Mouse (Mus musculus): ENCODE data around the gene Fntb. TPM values are rescaled to one million over a fixed set of nuclear protein-coding genes. Genes with fewer than 3 reads are reported as not detected.

The Fntb gene
- polyA plus RNA-seq, 1 experiment from 2014 or later, result 42.3 TPM

DNA sequence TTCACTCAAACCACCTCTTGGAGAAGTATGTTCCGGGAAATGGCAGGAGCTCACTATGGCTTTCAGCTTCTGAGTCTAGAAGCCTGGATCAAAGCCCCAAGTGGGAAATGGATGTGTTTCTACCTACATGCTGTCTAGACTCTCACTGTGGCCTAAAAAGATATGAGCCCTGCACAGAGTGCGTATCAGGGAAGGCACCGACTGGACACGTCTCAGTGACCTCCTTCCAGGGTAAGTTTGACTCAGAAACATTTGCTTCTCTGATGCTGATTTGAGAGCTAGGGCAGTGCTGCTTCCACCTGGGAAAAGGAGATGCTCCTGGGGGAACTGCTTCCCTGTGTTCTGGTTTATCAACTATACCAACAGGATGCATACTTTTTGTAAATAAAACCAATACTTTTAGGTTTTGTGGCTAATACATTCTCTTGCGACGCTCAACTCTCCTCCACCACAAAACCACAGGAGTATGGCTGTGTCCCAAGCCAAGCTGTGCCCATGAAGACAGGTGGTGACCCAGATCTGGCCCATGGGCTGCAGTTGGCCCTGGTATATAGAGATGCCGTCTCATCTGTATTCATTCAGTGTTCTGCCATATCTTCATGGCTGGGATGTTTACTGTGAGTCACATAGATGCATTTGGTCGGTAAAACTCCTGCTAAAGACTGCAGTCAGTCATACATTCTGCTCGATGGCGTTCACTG is 159.7 kb downstream of the Fntb start:
- Histone ChIP-seq H3K27ac (ENCODE audit: low read depth, low read length) (no peak overlapping the region), H3K36me3 (ENCODE audit: control insufficient read depth, insufficient read depth, low read length) (peaks cover 5% of the 10 kb centered on the region; the same call in 1 of the 2 replicates), H3K27me3 (ENCODE audit: control insufficient read depth, insufficient read depth, low read length) (no peaks in the 10 kb centered on the region), H3K4me3 (ENCODE audit: low read length) (no peak overlapping the region), H3K4me1 (ENCODE audit: control insufficient read depth, insufficient read depth, low read length) (no peaks in the 10 kb centered on the region), H3K4me2 (replicated peaks; ENCODE audit: low read depth, low read length) (no peak overlapping the region), H3K9ac (ENCODE audit: low read depth, low read length) (no peak overlapping the region), H3K9me3 (ENCODE audit: control insufficient read depth, low read length) (no peaks in the 10 kb centered on the region)
- ATAC-seq (ENCODE audit: low FRiP score, low TSS enrichment), result no peak
- 92% methylated on average over 10 of the region's 10 CpGs for WGBS

DNA sequence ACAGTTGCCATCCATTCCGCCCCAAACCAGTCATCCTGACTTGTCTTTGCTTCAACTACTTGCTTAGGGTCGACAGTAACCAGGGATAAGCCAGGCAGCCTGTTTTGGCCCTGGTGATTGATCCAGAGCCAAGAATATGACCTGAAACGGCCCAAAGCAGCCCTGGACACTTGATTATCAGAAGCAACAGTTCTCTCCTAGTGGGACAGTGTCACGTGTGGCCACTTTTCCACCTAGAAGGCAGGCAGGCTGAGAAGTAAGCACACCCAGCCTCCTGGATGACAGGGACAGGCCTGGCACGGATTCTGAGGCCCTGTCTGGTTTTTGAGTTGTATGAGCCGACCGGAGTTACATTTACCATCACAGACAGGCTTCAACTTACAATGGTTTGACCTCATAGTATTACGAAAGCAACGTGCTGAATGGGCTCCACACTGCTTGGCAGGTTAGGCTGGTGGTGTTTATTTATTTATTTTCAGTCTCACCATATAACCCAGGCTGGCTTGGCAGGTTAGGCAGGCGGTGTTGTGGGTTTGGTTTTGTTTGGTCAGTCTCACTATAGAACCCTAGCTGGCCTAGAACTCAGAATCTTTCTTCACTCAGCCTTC is 161.1 kb downstream of the Fntb start:
- WGBS, result 77% methylated on average over 10 of the region's 10 CpGs
- Histone ChIP-seq H3K9me3 (ENCODE audit: control insufficient read depth, low read length) (no peaks in the 10 kb centered on the region), H3K4me2 (replicated peaks; ENCODE audit: low read depth, low read length) (no peak overlapping the region), H3K4me3 (ENCODE audit: low read length) (no peak overlapping the region), H3K9ac (ENCODE audit: low read depth, low read length) (no peak overlapping the region), H3K36me3 (ENCODE audit: control insufficient read depth, insufficient read depth, low read length) (no peaks in the 10 kb centered on the region), H3K4me1 (ENCODE audit: control insufficient read depth, insufficient read depth, low read length) (no peaks in the 10 kb centered on the region), H3K27me3 (ENCODE audit: control insufficient read depth, insufficient read depth, low read length) (no peaks in the 10 kb centered on the region), H3K27ac (ENCODE audit: low read depth, low read length) (no peak overlapping the region)
- no peak for ATAC-seq (ENCODE audit: low FRiP score, low TSS enrichment)

DNA sequence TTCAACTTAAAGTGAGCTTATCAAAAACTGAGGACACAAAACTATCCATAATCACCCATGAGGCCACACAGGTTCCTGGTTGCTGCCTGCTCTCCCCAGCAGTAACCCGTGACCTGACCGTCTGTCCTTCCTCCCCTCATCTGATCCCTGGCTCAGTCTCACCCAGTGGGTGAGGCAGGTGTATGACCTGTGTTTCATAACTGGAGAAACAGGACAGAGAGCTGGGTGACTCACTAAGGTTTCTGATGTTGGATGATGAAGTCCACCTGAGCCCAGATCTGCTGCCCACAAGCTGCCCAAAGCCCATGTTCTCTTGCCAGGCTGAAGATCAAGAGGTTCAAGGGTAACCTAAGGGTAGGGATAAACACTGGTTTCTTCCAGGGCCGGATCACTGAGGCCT is 161.6 kb downstream of the Fntb start:
- Histone ChIP-seq H3K9me3 (ENCODE audit: control insufficient read depth, low read length) (no peaks in the 10 kb centered on the region), H3K4me3 (ENCODE audit: low read length) (no peak overlapping the region), H3K36me3 (ENCODE audit: control insufficient read depth, insufficient read depth, low read length) (no peaks in the 10 kb centered on the region), H3K27me3 (ENCODE audit: control insufficient read depth, insufficient read depth, low read length) (no peaks in the 10 kb centered on the region), H3K4me2 (replicated peaks; ENCODE audit: low read depth, low read length) (no peak overlapping the region), H3K9ac (ENCODE audit: low read depth, low read length) (no peak overlapping the region), H3K4me1 (ENCODE audit: control insufficient read depth, insufficient read depth, low read length) (no peaks in the 10 kb centered on the region), H3K27ac (ENCODE audit: low read depth, low read length) (no peak overlapping the region)
- no peak for ATAC-seq (ENCODE audit: low FRiP score, low TSS enrichment)
- WGBS, result 73% methylated on average over 3 of the region's 3 CpGs

DNA sequence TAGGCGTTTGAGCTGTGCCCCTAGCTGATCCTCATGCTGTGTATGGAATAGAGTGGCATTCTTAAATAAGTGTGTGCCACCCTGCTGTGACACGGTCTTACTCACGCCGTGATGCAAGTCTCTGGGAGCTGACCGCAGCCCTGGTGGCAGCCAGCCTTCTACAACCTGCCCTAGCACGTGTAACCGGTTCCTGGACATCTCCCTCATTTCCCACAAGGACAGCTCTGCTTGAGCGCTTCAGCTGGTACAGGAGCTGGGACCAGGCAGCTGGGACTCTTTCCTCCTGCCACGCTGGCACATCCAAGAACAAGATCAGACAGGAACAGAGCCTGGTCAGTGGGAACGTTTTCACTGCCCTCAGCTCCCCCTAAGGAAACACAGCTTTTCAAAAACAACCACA is 162.2 kb downstream of the Fntb start:
- H3K4me1 ChIP-seq (ENCODE audit: control insufficient read depth, insufficient read depth, low read length), result no peaks in the 10 kb centered on the region
- H3K9me3 ChIP-seq (ENCODE audit: control insufficient read depth, low read length), result no peaks in the 10 kb centered on the region
- no peaks in the 10 kb centered on the region for H3K36me3 ChIP-seq (ENCODE audit: control insufficient read depth, insufficient read depth, low read length)
- no peak overlapping the region for H3K27ac ChIP-seq (ENCODE audit: low read depth, low read length)
- H3K9ac ChIP-seq (ENCODE audit: low read depth, low read length), result no peak overlapping the region
- H3K4me2 ChIP-seq (replicated peaks; ENCODE audit: low read depth, low read length), result no peak overlapping the region
- no peaks in the 10 kb centered on the region for H3K27me3 ChIP-seq (ENCODE audit: control insufficient read depth, insufficient read depth, low read length)
- 58% methylated on average over 10 of the region's 10 CpGs for WGBS
- no peak overlapping the region for H3K4me3 ChIP-seq (ENCODE audit: low read length)
- ATAC-seq (ENCODE audit: low FRiP score, low TSS enrichment), result 0 out of 2 replicates have a peak, but pooled peaks have one; percentile 16

DNA sequence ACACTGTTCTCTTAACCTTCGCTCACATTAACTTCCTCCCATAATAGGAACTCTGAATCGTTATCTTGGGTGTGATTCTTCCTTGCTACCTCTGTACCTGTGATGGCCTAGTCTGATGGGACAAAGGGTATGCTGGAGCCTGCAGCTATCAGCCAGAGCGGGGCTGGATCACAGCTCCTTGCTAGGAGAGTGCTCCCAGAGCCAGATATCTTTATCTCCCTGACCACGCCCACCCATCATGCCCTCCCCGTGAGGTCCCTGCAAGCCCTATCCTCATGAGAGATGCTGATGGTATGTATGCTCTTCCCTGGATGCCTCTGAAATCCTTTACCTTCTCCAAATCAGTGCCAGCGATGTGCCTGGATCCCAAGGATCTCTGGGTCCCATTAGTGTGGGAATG is 164.8 kb downstream of the Fntb start:
- Histone ChIP-seq H3K4me2 (replicated peaks; ENCODE audit: low read depth, low read length) (no peak overlapping the region), H3K36me3 (ENCODE audit: control insufficient read depth, insufficient read depth, low read length) (no peaks in the 10 kb centered on the region; the same call in 1 of the 2 replicates), H3K4me3 (ENCODE audit: low read length) (no peak overlapping the region), H3K27me3 (ENCODE audit: control insufficient read depth, insufficient read depth, low read length) (no peaks in the 10 kb centered on the region), H3K9me3 (ENCODE audit: control insufficient read depth, low read length) (no peaks in the 10 kb centered on the region), H3K4me1 (ENCODE audit: control insufficient read depth, insufficient read depth, low read length) (no peaks in the 10 kb centered on the region), H3K9ac (ENCODE audit: low read depth, low read length) (no peak overlapping the region), H3K27ac (ENCODE audit: low read depth, low read length) (no peak overlapping the region)
- no peak for ATAC-seq (ENCODE audit: low FRiP score, low TSS enrichment)
- 77% methylated on average over 6 of the region's 6 CpGs for WGBS

DNA sequence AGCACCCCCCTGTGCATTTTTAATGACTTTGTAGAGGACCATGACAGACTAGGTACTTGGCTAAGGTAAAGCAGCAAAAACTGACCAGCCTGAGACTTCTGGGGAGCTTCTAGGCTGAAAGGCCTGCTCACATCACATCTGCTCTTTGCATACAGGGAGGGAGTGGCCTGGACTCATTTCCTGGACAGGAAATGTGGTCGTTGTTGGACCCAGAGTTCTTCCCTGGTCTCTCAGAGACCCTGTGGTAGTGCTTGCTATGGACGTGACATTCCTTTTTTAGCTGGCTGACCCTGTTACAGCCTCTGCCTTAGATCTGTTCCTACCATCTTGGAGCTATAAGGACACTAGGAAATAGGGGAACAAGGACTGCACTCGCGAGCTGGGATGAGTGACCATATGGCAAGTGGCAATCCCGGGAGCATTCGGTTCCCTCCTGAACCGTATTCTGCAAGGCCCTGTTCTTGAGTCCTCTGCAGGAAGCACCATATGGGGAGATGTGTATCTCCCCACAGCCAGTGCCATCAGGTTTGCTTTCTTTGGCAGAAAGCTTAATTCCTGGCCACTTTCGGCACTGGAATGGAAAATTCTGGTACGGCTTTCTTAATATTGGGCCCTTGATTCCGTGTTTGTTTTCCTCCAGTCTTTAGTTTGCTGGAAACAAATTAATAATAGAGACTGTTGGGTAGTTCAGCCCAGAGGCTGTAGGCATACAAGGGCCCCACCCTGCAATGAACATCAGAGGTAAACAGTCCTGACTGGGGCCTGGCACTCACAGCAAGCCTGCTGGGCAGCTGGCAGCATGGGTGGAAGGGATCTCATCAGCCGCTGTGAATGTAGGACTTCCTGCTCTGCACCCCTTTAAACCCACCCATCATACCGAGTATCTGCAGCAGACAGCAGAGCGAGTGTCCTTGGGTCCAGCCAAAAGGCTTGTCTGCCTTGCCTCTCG is 166.6 kb downstream of the Fntb start:
- H3K27ac ChIP-seq (ENCODE audit: low read depth, low read length), result no peak overlapping the region
- peaks cover 16% of the 10 kb centered on the region for H3K36me3 ChIP-seq (ENCODE audit: control insufficient read depth, insufficient read depth, low read length)
- ATAC-seq (ENCODE audit: low FRiP score, low TSS enrichment), result no peak
- H3K4me1 ChIP-seq (ENCODE audit: control insufficient read depth, insufficient read depth, low read length), result no peaks in the 10 kb centered on the region
- no peak overlapping the region for H3K4me3 ChIP-seq (ENCODE audit: low read length)
- no peak overlapping the region for H3K4me2 ChIP-seq (replicated peaks; ENCODE audit: low read depth, low read length)
- no peak overlapping the region for H3K9ac ChIP-seq (ENCODE audit: low read depth, low read length)
- WGBS, result 56% methylated on average over 14 of the region's 14 CpGs
- no peaks in the 10 kb centered on the region for H3K9me3 ChIP-seq (ENCODE audit: control insufficient read depth, low read length)
- no peaks in the 10 kb centered on the region for H3K27me3 ChIP-seq (ENCODE audit: control insufficient read depth, insufficient read depth, low read length)

DNA sequence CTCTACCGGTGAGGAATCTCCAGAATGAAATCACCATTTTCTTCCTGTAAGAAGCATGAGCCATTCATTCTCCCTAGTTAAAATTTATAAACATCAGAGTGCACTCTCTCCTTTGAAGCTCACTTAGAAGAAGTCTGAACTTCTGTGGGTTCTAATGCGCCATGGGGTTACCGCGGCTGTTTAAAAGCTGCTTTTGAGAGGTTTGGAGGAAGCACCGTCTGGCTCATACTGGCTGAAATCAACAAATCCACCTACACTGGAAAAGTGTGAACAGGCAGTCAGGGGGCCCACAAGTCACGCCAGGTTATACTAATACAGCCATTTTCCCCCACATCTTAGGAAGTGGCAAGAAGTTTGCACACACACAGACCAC is 167.3 kb downstream of the Fntb start:
- Histone ChIP-seq H3K9me3 (ENCODE audit: control insufficient read depth, low read length) (no peaks in the 10 kb centered on the region), H3K4me3 (ENCODE audit: low read length) (no peak overlapping the region), H3K27me3 (ENCODE audit: control insufficient read depth, insufficient read depth, low read length) (no peaks in the 10 kb centered on the region), H3K4me1 (ENCODE audit: control insufficient read depth, insufficient read depth, low read length) (no peaks in the 10 kb centered on the region), H3K36me3 (ENCODE audit: control insufficient read depth, insufficient read depth, low read length) (peaks cover 21% of the 10 kb centered on the region), H3K27ac (ENCODE audit: low read depth, low read length) (no peak overlapping the region), H3K4me2 (replicated peaks; ENCODE audit: low read depth, low read length) (no peak overlapping the region), H3K9ac (ENCODE audit: low read depth, low read length) (no peak overlapping the region)
- ATAC-seq (ENCODE audit: low FRiP score, low TSS enrichment), result no peak
- 83% methylated on average over 6 of the region's 6 CpGs for WGBS

DNA sequence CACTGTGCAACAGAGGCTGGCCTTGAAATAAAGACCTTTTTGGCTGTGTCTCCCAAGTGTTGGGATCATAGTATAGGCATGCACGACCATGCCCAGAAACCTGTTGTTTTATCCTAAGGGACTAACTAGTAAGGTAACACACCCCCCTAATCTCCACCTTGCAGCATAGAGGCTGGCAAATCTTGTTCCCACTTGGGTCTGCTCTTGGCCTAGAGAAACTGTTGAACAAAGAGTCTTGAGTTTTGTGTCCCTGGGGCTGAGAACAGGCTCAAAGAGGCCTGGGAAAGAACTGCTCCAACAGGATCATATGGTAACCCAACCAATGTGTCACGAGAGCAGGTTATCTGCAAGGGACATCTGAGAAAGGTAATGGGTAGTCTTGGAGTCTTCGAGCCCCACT is 169.0 kb downstream of the Fntb start:
- ATAC-seq (ENCODE audit: low FRiP score, low TSS enrichment), result no peak
- H3K27me3 ChIP-seq (ENCODE audit: control insufficient read depth, insufficient read depth, low read length), result no peaks in the 10 kb centered on the region
- H3K27ac ChIP-seq (ENCODE audit: low read depth, low read length), result no peak overlapping the region
- no peak overlapping the region for H3K4me3 ChIP-seq (ENCODE audit: low read length)
- H3K36me3 ChIP-seq (ENCODE audit: control insufficient read depth, insufficient read depth, low read length), result peaks cover 38% of the 10 kb centered on the region
- 83% methylated on average over 3 of the region's 3 CpGs for WGBS
- H3K9me3 ChIP-seq (ENCODE audit: control insufficient read depth, low read length), result no peaks in the 10 kb centered on the region
- H3K4me2 ChIP-seq (replicated peaks; ENCODE audit: low read depth, low read length), result no peak overlapping the region
- no peaks in the 10 kb centered on the region for H3K4me1 ChIP-seq (ENCODE audit: control insufficient read depth, insufficient read depth, low read length)
- H3K9ac ChIP-seq (ENCODE audit: low read depth, low read length), result no peak overlapping the region

DNA sequence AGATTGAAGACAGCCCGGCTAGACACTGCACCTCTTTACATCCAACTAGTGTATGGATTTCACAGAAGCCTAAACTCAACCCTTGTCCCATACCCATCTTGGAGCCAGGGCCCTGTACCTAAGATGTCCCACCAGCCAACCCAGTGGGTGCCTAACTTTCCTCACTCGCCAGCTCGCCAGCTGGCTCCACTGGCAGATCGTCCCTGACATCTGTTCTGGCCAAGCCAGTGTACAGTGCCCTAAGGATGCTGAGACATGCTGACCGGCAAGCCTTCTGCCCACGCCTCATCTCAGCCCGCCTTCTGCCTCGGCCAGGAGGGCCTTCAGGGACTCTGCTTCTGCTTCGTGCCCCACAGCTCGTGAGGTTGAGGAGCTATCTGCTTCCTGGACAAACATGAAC is 170.8 kb downstream of the Fntb start:
- Histone ChIP-seq H3K9ac (ENCODE audit: low read depth, low read length) (no peak overlapping the region), H3K4me3 (ENCODE audit: low read length) (no peak overlapping the region), H3K27ac (ENCODE audit: low read depth, low read length) (no peak overlapping the region), H3K36me3 (ENCODE audit: control insufficient read depth, insufficient read depth, low read length) (peaks cover 56% of the 10 kb centered on the region), H3K9me3 (ENCODE audit: control insufficient read depth, low read length) (no peaks in the 10 kb centered on the region), H3K4me2 (replicated peaks; ENCODE audit: low read depth, low read length) (no peak overlapping the region), H3K4me1 (ENCODE audit: control insufficient read depth, insufficient read depth, low read length) (no peaks in the 10 kb centered on the region), H3K27me3 (ENCODE audit: control insufficient read depth, insufficient read depth, low read length) (no peaks in the 10 kb centered on the region)
- WGBS, result 90% methylated on average over 10 of the region's 10 CpGs
- ATAC-seq (ENCODE audit: low FRiP score, low TSS enrichment), result no peak
